Mouse (Mus musculus): ENCODE measurements around the gene Pdk2. TPM values are rescaled to one million over a fixed set of nuclear protein-coding genes. Genes with fewer than 3 reads are reported as not detected.
A peak's percentile ranks its signal among the peaks of the same experiment; 100 is the strongest.

Gene Pdk2
- polyA plus RNA-seq, 1 experiment from 2014 or later, result 20.2 TPM

- ATAC-seq, result peak; percentile 48; the same call in 1 of the 2 replicates
- Histone ChIP-seq H3K27me3 (peaks cover 16% of the 10 kb centered on the region; the same call in 1 of the 2 replicates), H3K4me2 (peak overlapping the region; percentile 55), H3K9ac (peak overlapping the region; percentile 28; the same call in 1 of the 2 replicates), H3K27ac (no peak overlapping the region), H3K36me3 (ENCODE audit: poor library complexity, severe bottlenecking) (no peaks in the 10 kb centered on the region), H3K9me3 (replicated peaks) (no peaks in the 10 kb centered on the region), H3K4me3 (0 out of 2 replicates have a peak overlapping the region, but pooled peaks have one; percentile 21), H3K4me1 (peaks cover 14% of the 10 kb centered on the region)
- 7% methylated on average over 19 of the region's 19 CpGs for WGBS
Measured at GRCm38 (mm10) chr11:95056768-95057501, 15.8 kb upstream of the Pdk2 start.

GRCm38 (mm10) chr11:95053062-95053461, 11.9 kb upstream of the Pdk2 start:
- ATAC-seq, result no peak
- Histone ChIP-seq H3K4me3 (no peak overlapping the region), H3K4me2 (no peak overlapping the region), H3K9ac (no peak overlapping the region), H3K27me3 (peaks cover 13% of the 10 kb centered on the region; the same call in 1 of the 2 replicates), H3K4me1 (peaks cover 14% of the 10 kb centered on the region), H3K9me3 (replicated peaks) (no peaks in the 10 kb centered on the region), H3K36me3 (ENCODE audit: poor library complexity, severe bottlenecking) (no peaks in the 10 kb centered on the region), H3K27ac (no peak overlapping the region)
- WGBS, result 79% methylated on average over 9 of the region's 9 CpGs

- H3K36me3 ChIP-seq (ENCODE audit: poor library complexity, severe bottlenecking), result no peaks in the 10 kb centered on the region
- peak; percentile 52 for ATAC-seq
Measured at GRCm38 (mm10) chr11:95046980-95047680, 6.0 kb upstream of the Pdk2 start.

GRCm38 (mm10) chr11:95044185-95044870, 3.2 kb upstream of the Pdk2 start:
- Histone ChIP-seq H3K27me3 (0 out of 2 replicates have a peak, but pooled peaks cover 3% of the 10 kb centered on the region), H3K4me2 (no peak overlapping the region), H3K4me3 (no peak overlapping the region), H3K9ac (no peak overlapping the region), H3K36me3 (ENCODE audit: poor library complexity, severe bottlenecking) (no peaks in the 10 kb centered on the region), H3K27ac (no peak overlapping the region), H3K9me3 (replicated peaks) (no peaks in the 10 kb centered on the region), H3K4me1 (peaks cover 17% of the 10 kb centered on the region)
- ATAC-seq, result no peak
- 54% methylated on average over 12 of the region's 13 CpGs for WGBS

More at GRCm38 (mm10) chr11:95046980-95047680, 6.0 kb upstream of the Pdk2 start:
- H3K27me3 ChIP-seq, result 0 out of 2 replicates have a peak, but pooled peaks cover 3% of the 10 kb centered on the region
- no peaks in the 10 kb centered on the region for H3K4me1 ChIP-seq
- no peak overlapping the region for H3K4me3 ChIP-seq
- no peaks in the 10 kb centered on the region for H3K9me3 ChIP-seq (replicated peaks)
- no peak overlapping the region for H3K27ac ChIP-seq
- no peak overlapping the region for H3K4me2 ChIP-seq
- no peak overlapping the region for H3K9ac ChIP-seq
- 55% methylated on average over 9 of the region's 9 CpGs for WGBS

GRCm38 (mm10) chr11:95043608-95044007, 2.5 kb upstream of the Pdk2 start:
- Histone ChIP-seq H3K9ac (no peak overlapping the region), H3K36me3 (ENCODE audit: poor library complexity, severe bottlenecking) (0 out of 2 replicates have a peak, but pooled peaks cover 3% of the 10 kb centered on the region), H3K4me1 (peaks cover 17% of the 10 kb centered on the region), H3K27ac (no peak overlapping the region), H3K27me3 (0 out of 2 replicates have a peak, but pooled peaks cover 3% of the 10 kb centered on the region), H3K4me3 (no peak overlapping the region), H3K9me3 (replicated peaks) (no peaks in the 10 kb centered on the region), H3K4me2 (no peak overlapping the region)
- no peak for ATAC-seq
- WGBS, result 53% methylated on average over 7 of the region's 7 CpGs

- H3K4me2 ChIP-seq, result no peak overlapping the region
- WGBS, result 93% methylated on average over 4 of the region's 4 CpGs
Measured at GRCm38 (mm10) chr11:95043060-95043459, 1.9 kb upstream of the Pdk2 start.

GRCm38 (mm10) chr11:95042096-95042495, 942 bp upstream of the Pdk2 start:
- no peak overlapping the region for H3K27ac ChIP-seq
- WGBS, result 2% methylated on average over 11 of the region's 11 CpGs
- peak overlapping the region; percentile 43; the same call in 1 of the 2 replicates for H3K9ac ChIP-seq
- H3K9me3 ChIP-seq (replicated peaks), result no peaks in the 10 kb centered on the region
- peak overlapping the region; percentile 83 for H3K4me2 ChIP-seq
- peak overlapping the region; percentile 68 for H3K4me3 ChIP-seq
- peak; percentile 21; the same call in 1 of the 2 replicates for ATAC-seq
- 0 out of 2 replicates have a peak, but pooled peaks cover 3% of the 10 kb centered on the region for H3K27me3 ChIP-seq
- H3K36me3 ChIP-seq (ENCODE audit: poor library complexity, severe bottlenecking), result 0 out of 2 replicates have a peak, but pooled peaks cover 5% of the 10 kb centered on the region
- H3K4me1 ChIP-seq, result peaks cover 19% of the 10 kb centered on the region

More at GRCm38 (mm10) chr11:95043060-95043459, 1.9 kb upstream of the Pdk2 start:
- Histone ChIP-seq H3K27ac (no peak overlapping the region), H3K27me3 (0 out of 2 replicates have a peak, but pooled peaks cover 3% of the 10 kb centered on the region), H3K9me3 (replicated peaks) (no peaks in the 10 kb centered on the region), H3K9ac (no peak overlapping the region), H3K4me1 (peaks cover 17% of the 10 kb centered on the region), H3K4me3 (no peak overlapping the region), H3K36me3 (ENCODE audit: poor library complexity, severe bottlenecking) (0 out of 2 replicates have a peak, but pooled peaks cover 3% of the 10 kb centered on the region)
- ATAC-seq, result no peak

GRCm38 (mm10) chr11:95040491-95041138, 539 bp downstream of the Pdk2 start:
- Histone ChIP-seq H3K4me1 (peaks cover 21% of the 10 kb centered on the region), H3K27ac (peak overlapping the region; percentile 33; the same call in 1 of the 2 replicates), H3K36me3 (ENCODE audit: poor library complexity, severe bottlenecking) (0 out of 2 replicates have a peak, but pooled peaks cover 13% of the 10 kb centered on the region), H3K4me2 (peak overlapping the region; percentile 83), H3K9ac (peak overlapping the region; percentile 68), H3K27me3 (0 out of 2 replicates have a peak, but pooled peaks cover 3% of the 10 kb centered on the region), H3K9me3 (replicated peaks) (no peaks in the 10 kb centered on the region), H3K4me3 (peak overlapping the region; percentile 68)
- 1% methylated on average over 20 of the region's 20 CpGs for WGBS
- ATAC-seq, result 0 out of 2 replicates have a peak, but pooled peaks have one; percentile 11

GRCm38 (mm10) chr11:95039766-95040165, 1.4 kb downstream of the Pdk2 start:
- H3K27me3 ChIP-seq, result no peaks in the 10 kb centered on the region
- peaks cover 21% of the 10 kb centered on the region for H3K4me1 ChIP-seq
- 85% methylated on average over 4 of the region's 4 CpGs for WGBS
- H3K9ac ChIP-seq, result peak overlapping the region; percentile 68; the same call in 1 of the 2 replicates
- H3K27ac ChIP-seq, result no peak overlapping the region
- H3K4me3 ChIP-seq, result no peak overlapping the region
- H3K4me2 ChIP-seq, result peak overlapping the region; percentile 83
- 0 out of 2 replicates have a peak, but pooled peaks cover 13% of the 10 kb centered on the region for H3K36me3 ChIP-seq (ENCODE audit: poor library complexity, severe bottlenecking)
- ATAC-seq, result no peak
- H3K9me3 ChIP-seq (replicated peaks), result no peaks in the 10 kb centered on the region

GRCm38 (mm10) chr11:95038818-95039655, 2.1 kb downstream of the Pdk2 start:
- H3K4me1 ChIP-seq, result peaks cover 21% of the 10 kb centered on the region
- no peaks in the 10 kb centered on the region for H3K27me3 ChIP-seq
- H3K4me2 ChIP-seq, result no peak overlapping the region
- WGBS, result 84% methylated on average over 13 of the region's 13 CpGs
- H3K4me3 ChIP-seq, result no peak overlapping the region
- H3K36me3 ChIP-seq (ENCODE audit: poor library complexity, severe bottlenecking), result 0 out of 2 replicates have a peak, but pooled peaks cover 13% of the 10 kb centered on the region
- H3K9ac ChIP-seq, result no peak overlapping the region
- no peak overlapping the region for H3K27ac ChIP-seq
- H3K9me3 ChIP-seq (replicated peaks), result no peaks in the 10 kb centered on the region
- no peak for ATAC-seq
